21 mouse cellular contexts compared by ENCODE assay signal in genomic region chr13:16964823-16965475, GRCm38 (mm10).
A peak's percentile ranks its signal among the peaks of the same experiment; 100 is the strongest.
DNase-seq lines count a peak whose midpoint lies in the region; ATAC-seq and TF ChIP-seq lines count a peak whose summit lies in the region.
"Had no signal": no experiment of that assay in that cellular context is flagged by ENCODE, and none has a peak within 500 bp of the region (broad histone marks: within the 10 kb centered on the region; RNA-seq: fewer than 3 reads in every experiment).

No protein-coding gene starts in this region.

- H3K4me1 ChIP-seq in heart, postnatal 0 days (ENCODE audit: control insufficient read depth, insufficient read depth) = no peaks in the 10 kb centered on the region
- no peaks in the 10 kb centered on the region for H3K4me1 ChIP-seq in stomach, postnatal 0 days (replicated peaks; ENCODE audit: control insufficient read depth, insufficient read depth)
- H3K4me1 ChIP-seq: hindbrain, embryonic 10.5 days had no signal

- TF ChIP-seq POLR2A in brain, embryonic 14.5 days (IDR thresholded peaks at IDR 0.05; ENCODE audit: borderline replicate concordance, extremely low read depth, insufficient read depth, insufficient read length, poor library complexity, severe bottlenecking) = no peak

- TF ChIP-seq CTCF in heart, postnatal 0 days (IDR thresholded peaks at IDR 0.05; ENCODE audit: low read depth) = peak; percentile 45
- TF ChIP-seq CTCF in left cerebral cortex, adult 2 months (IDR thresholded peaks at IDR 0.05) = peak; percentile 45
- no peak for TF ChIP-seq CTCF in brain, embryonic 14.5 days (IDR thresholded peaks at IDR 0.05; ENCODE audit: borderline replicate concordance, extremely low read depth, insufficient read depth, insufficient read length)
- peak; percentile 60 for TF ChIP-seq CTCF in stomach, postnatal 0 days (IDR thresholded peaks at IDR 0.05; ENCODE audit: low read depth)

- TF ChIP-seq EP300 in heart, postnatal 0 days (IDR thresholded peaks at IDR 0.05; ENCODE audit: low read depth) = no peak
- TF ChIP-seq EP300 in stomach, postnatal 0 days (optimal IDR thresholded peaks at IDR 0.05) = no peak

- intact Hi-C loops in left cerebral cortex, adult 2 months (cut with DNase I) = no loop called here
- intact Hi-C loops in left cerebral cortex, postnatal 36 days (cut with DNase I) = no loop called here

- H3K27me3 ChIP-seq in heart, postnatal 0 days (ENCODE audit: control insufficient read depth, insufficient read depth, low read length) = no peaks in the 10 kb centered on the region
- no peaks in the 10 kb centered on the region for H3K27me3 ChIP-seq in stomach, postnatal 0 days (ENCODE audit: control insufficient read depth, insufficient read depth, low read length)
- H3K27me3 ChIP-seq: Patski had no signal

- WGBS in heart, postnatal 0 days = 62% methylated on average over 4 of the region's 4 CpGs
- 66% methylated on average over 4 of the region's 4 CpGs for WGBS in stomach, postnatal 0 days

- H3K4me2 ChIP-seq in heart, postnatal 0 days (ENCODE audit: low read depth, low read length) = no peak overlapping the region
- no peak overlapping the region for H3K4me2 ChIP-seq in stomach, postnatal 0 days (replicated peaks; ENCODE audit: low read depth)

- no peaks in the 10 kb centered on the region for H3K9me3 ChIP-seq in heart, postnatal 0 days (replicated peaks; ENCODE audit: control insufficient read depth, low read length)
- H3K9me3 ChIP-seq in stomach, postnatal 0 days (ENCODE audit: control insufficient read depth, low read length) = no peaks in the 10 kb centered on the region
- H3K9me3 ChIP-seq: hindbrain, embryonic 10.5 days had no signal

- no peak overlapping the region for H3K4me3 ChIP-seq in heart, postnatal 0 days (ENCODE audit: low read depth, low read length)
- H3K4me3 ChIP-seq in left cerebral cortex, adult 2 months = no peak overlapping the region
- H3K4me3 ChIP-seq in stomach, postnatal 0 days (ENCODE audit: low read depth, low read length) = no peak overlapping the region
- H3K4me3 ChIP-seq: hindbrain, embryonic 10.5 days had no signal

- H3K27ac ChIP-seq in heart, postnatal 0 days (ENCODE audit: low read depth) = no peak overlapping the region
- H3K27ac ChIP-seq in left cerebral cortex, adult 2 months = no peak overlapping the region
- H3K27ac ChIP-seq in stomach, postnatal 0 days (replicated peaks) = no peak overlapping the region
- H3K27ac ChIP-seq: hindbrain, embryonic 10.5 days had no signal

- no peak for DNase-seq in heart, postnatal 0 days (ENCODE audit: low spot score)
- no peak for DNase-seq in heart, adult 11 months
- no peak for DNase-seq in left cerebral cortex, adult 2 months (ENCODE audit: extremely low spot score in 1 of 2, low spot score in 2 of 2)
- no peak for DNase-seq in left cerebral cortex, postnatal 36 days (ENCODE audit: low spot score in 2 of 2)
- peak; percentile 29 for DNase-seq in brain, embryonic 14.5 days (ENCODE audit: low read depth)
- no peak for DNase-seq in stomach, postnatal 0 days (ENCODE audit: low spot score)
- no peak for DNase-seq in cerebellum, adult 9-10 months
- DNase-seq: adrenal gland, adult 8-10 months; cerebellum, adult 11 months; cerebellum, postnatal 25 days; gastrocnemius, postnatal 10 days; kidney, adult 9 months; kidney, postnatal 36 days; left cerebral cortex, postnatal 4 days; liver; lung, postnatal 36 days; right cerebral cortex, postnatal 25 days; thymus, adult 18-20 months had no signal

- no peak overlapping the region for H3K9ac ChIP-seq in heart, postnatal 0 days (replicated peaks; ENCODE audit: low read depth, low read length)
- H3K9ac ChIP-seq in stomach, postnatal 0 days (ENCODE audit: low read length) = no peak overlapping the region

- ATAC-seq in heart, postnatal 0 days (ENCODE audit: insufficient read depth, low read depth) = no peak
- ATAC-seq in stomach, postnatal 0 days (ENCODE audit: low FRiP score, low TSS enrichment) = no peak
- ATAC-seq: midbrain, embryonic 16.5 days; Patski had no signal

- H3K36me3 ChIP-seq in heart, postnatal 0 days (replicated peaks; ENCODE audit: control insufficient read depth, insufficient read depth, low read length) = no peaks in the 10 kb centered on the region
- no peaks in the 10 kb centered on the region for H3K36me3 ChIP-seq in stomach, postnatal 0 days (ENCODE audit: control insufficient read depth, insufficient read depth, low read length)
- H3K36me3 ChIP-seq: hindbrain, embryonic 10.5 days had no signal
